Mouse (Mus musculus) kidney, adult 8-10 months (tissue): Measurements from ENCODE around the gene Vav1.

Experiments
- DNase-seq, 2 experiments: peaks; one replicate each; pipeline ENCODE4 v3.0.0; 2022

The Vav1 gene

DNA sequence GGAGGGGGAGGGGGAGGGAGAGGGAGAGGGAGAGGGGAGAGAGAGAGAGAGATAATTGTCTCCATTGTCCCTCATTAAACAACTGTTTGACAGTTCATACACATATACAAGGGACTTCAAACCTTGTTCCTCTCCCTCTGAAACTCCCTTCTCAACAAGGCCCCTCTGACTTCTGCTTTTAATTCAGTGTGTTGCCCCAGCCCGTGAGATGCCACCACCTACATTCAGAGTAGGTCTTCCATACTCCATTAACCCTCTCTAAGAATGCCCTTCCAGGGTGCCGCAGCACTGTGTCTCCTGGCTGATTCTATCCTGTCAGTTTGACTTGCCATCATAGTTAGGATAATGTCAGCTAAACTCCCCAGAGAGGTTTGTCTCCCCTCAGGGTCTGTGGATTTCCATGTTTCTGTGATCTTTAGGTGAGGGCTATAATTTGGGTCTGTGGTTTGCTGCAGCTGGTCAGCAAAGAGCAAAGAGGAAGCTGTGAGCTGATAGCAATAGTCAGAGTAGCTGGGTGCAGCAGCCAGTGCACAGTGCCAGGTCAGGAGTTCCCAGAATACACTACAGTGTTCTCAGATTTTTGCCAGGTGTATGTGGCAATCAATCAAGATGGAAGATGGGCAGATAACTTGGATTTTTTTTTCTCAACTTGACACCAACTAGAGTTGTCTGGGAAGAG, 65.3 kb downstream of the Vav1 start:
- no peak for DNase-seq

- no peak for DNase-seq
These were observed 68.1 kb downstream of the Vav1 start for GRCm38 (mm10) chr17:57347017-57347416.

DNA sequence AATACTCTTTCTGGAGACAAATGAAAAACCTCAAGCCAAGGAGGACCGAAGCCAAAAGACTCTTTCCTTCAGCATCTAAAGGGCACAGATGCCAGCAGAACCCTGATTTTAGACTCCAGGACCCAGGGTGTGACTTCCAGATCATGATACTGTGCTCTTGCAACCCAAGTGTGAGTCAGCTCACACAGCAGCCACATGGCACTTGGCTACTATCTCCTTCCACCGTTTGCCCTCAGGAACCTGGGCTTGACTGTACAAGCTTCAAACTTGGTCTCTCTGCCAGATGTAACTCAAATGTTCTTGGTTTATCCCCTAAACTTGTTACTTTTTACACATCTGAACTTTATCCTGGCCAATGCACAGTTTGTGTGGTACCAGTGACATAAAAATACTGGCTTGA, 68.9 kb downstream of the Vav1 start:
- no peak for DNase-seq

GRCm38 (mm10) chr17:57349067-57349466, 70.2 kb downstream of the Vav1 start:
- no peak for DNase-seq

- no peak for DNase-seq
These were observed 71.3 kb downstream of the Vav1 start for GRCm38 (mm10) chr17:57350212-57350611.

DNA sequence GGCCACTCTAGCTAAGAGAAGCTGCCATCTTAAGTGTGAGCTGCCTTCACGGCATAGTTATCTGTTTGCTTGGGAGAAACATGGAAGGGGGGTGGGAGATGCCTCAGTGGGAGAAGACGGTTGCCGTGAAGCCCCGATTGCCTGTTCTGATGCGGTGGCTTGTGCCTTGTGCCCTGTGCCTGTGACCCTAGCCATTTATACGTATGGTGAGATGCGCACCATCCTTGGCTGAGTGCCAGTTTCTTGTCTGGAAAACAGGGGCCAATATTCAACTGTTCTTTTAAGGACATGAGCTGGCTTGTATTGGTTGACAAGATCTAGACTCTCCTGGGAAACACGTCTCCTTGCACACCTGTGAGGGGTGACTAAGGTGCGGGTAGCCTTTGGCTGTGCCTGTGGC, 72.2 kb downstream of the Vav1 start:
- DNase-seq, result no peak

GRCm38 (mm10) chr17:57358441-57358840, 79.5 kb downstream of the Vav1 start, which contains the start of gene Adgre1:
Gene Adgre1, plus strand, starts transcription at chr17:57358691.
- DNase-seq, result no peak

GRCm38 (mm10) chr17:57359485-57360241, 80.8 kb downstream of the Vav1 start:
- DNase-seq, result no peak
